Mouse (Mus musculus) hindbrain, postnatal 0 days (tissue): Measurements from ENCODE around the gene Trim44. TPM values are rescaled to one million over a fixed set of nuclear protein-coding genes. Genes with fewer than 3 reads are reported as not detected.

ENCODE experiments used
- ATAC-seq: fragments of 200-750 bp; cut with Nextera tagmentation; 2 replicates; pipeline ENCODE4 v1.8.0; 2017; ENCODE audit warnings: mild to moderate bottlenecking, moderate TSS enrichment, moderate library complexity
- DNase-seq: peaks from one replicate; pipeline ENCODE4 v3.0.0-alpha.2; 2015; ENCODE audit warnings: low spot score
- H3K27ac ChIP-seq: fragments of 300-500 bp; sonication (generic); 2 replicates; pipeline ENCODE4 v1.5.1; 2014; ENCODE audit warnings: mild to moderate bottlenecking
- H3K27me3 ChIP-seq: fragments of 300-500 bp; sonication (generic); 2 replicates; pipeline ENCODE4 v1.6.1; 2014; ENCODE audit warnings: low read length, mixed read lengths; ENCODE audit not compliant: insufficient read depth
- H3K36me3 ChIP-seq: fragments of 300-500 bp; sonication (generic); 2 replicates; pipeline ENCODE4 v1.6.1; 2014; ENCODE audit warnings: low read length, mixed read lengths; ENCODE audit not compliant: insufficient read depth
- H3K4me1 ChIP-seq: fragments of 300-500 bp; sonication (generic); 2 replicates; pipeline ENCODE4 v1.6.1; 2014; ENCODE audit warnings: antibody characterized with exemption, low read length, mixed read lengths; ENCODE audit not compliant: insufficient read depth
- H3K4me2 ChIP-seq: fragments of 300-500 bp; sonication (generic); 2 replicates; pipeline ENCODE4 v1.6.1; 2014; ENCODE audit warnings: low read depth, mild to moderate bottlenecking, low read length, moderate library complexity, mixed read lengths
- H3K4me3 ChIP-seq: fragments of 300-500 bp; sonication (generic); 2 replicates; pipeline ENCODE4 v1.5.1; 2014; ENCODE audit warnings: low read length
- H3K9ac ChIP-seq: fragments of 300-500 bp; sonication (generic); replicated peaks from 2 replicates; pipeline ENCODE4 v1.6.1; 2014; ENCODE audit warnings: mild to moderate bottlenecking, low read length, moderate library complexity, mixed read lengths
- H3K9me3 ChIP-seq: fragments of 300-500 bp; sonication (generic); 2 replicates; pipeline ENCODE4 v1.6.1; 2016; ENCODE audit warnings: low read length, mixed read lengths
- CTCF ChIP-seq: IDR thresholded peaks from 2 replicates; pipeline ENCODE4 v1.5.1; 2016; ENCODE audit warnings: antibody characterized with exemption, control low read depth, low read depth
- WGBS: fragments of 180-500 bp; shearing (Covaris S2); extraction: QIAGEN DNeasy Blood & Tissue Kit; methylation state at CpG from one replicate; pipeline ENCODE4 v1.1.7; 2014; 5-methylcytosine and 5-hydroxymethylcytosine counted together
- polyA plus RNA-seq: library from polyadenylated mRNA; unstranded; fragments of >200 nt; fragmentation: Nextera tagmentation; extraction: Ambion mirVana; gene quantifications from 2 replicates; pipeline ENCODE4 v1.2.1, GENCODE M21; 2015
- total RNA-seq: library from RNA; depleted of rRNA; stranded (reverse); fragments of >200 nt; gene quantifications from 2 replicates; pipeline ENCODE4 v1.2.3, GENCODE M21; 2014

Trim44 gene
- total and polyA plus RNA-seq, 2 experiments from 2014 or later = 44.1 to 78.2 TPM

DNA sequence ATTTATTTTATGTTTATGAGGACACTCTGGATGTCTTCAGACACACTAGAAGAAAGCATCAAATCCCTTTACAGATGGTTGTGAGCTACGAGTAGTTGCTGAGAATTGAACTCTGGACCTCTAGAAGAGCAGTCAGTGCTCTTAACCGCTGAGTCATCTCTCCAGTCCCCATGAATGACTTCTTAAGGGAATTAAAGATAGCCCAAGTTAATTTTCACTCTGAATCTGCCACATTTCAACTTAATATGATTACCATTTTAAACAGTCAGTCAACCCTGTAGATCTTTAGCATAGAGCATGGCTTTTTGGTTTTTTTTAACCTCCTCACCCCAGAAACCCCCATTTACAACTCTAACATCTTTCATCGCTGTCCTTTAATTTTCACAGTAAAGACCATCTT, 2.1 kb upstream of the Trim44 start:
- no peaks in the 10 kb centered on the region for H3K36me3 ChIP-seq

DNA sequence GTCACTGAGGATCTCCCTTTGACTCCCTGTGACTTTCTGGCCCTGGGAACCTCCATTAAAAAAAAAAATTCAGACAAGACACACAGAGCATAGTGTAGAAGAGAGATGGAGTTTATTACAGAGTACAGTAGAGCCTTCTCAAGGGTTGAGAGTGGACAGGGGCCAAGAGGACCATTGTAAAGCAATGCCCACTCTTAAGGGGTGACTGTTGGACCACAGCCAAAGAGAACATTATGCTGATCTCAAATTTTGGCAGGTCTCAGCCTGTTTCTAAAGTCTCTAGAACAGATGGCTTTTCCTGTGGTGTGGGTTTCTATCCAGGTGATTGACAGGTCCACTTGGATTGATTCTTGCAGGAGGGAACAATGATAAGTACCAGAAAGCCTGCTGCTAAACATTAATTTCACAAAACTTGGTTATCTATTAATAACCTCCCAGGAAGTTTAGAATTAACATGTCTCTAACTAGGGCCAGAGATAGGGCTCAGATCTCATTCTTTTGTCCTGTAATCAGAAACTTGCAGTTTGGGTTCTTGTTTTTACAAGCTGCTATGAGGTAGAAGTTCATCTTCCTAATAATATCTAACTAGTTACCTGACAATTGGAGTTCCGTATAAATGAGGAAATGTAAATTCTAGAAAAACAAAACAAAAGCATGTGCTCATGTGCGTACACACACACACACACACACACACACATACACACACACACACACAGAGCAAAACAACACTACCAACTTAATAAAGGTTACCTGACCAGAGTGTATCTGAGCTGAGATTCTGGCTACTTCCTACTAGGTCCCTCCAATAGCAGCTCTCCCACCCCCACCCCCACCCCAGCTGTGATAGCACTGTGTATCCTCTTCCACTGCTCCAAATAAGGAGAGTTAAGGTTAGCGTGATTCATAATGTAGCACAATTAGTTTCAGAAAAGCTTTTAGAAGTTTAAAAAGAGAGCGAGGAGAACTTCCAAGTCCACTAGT, 1.0 kb downstream of the Trim44 start:
- Histone ChIP-seq H3K4me2 (peak overlapping the region; percentile 38), H3K4me3 (no peak overlapping the region), H3K27me3 (no peaks in the 10 kb centered on the region), H3K27ac (peak overlapping the region; percentile 48; the same call in 1 of the 2 replicates), H3K4me1 (0 out of 2 replicates have a peak, but pooled peaks cover 11% of the 10 kb centered on the region), H3K9me3 (no peaks in the 10 kb centered on the region), H3K36me3 (no peaks in the 10 kb centered on the region), H3K9ac (no peak overlapping the region)
- ATAC-seq (peak; percentile 85), DNase-seq (peak; percentile 79)
- TF ChIP-seq CTCF = no peak
- 74% methylated on average over 4 of the region's 4 CpGs for WGBS

More for the DNA sequence above, 2.1 kb upstream of the Trim44 start:
- no peak for DNase-seq
- H3K9me3 ChIP-seq = no peaks in the 10 kb centered on the region
- H3K4me1 ChIP-seq = 0 out of 2 replicates have a peak, but pooled peaks cover 11% of the 10 kb centered on the region
- WGBS = 92% methylated on average over 3 of the region's 3 CpGs
- H3K27me3 ChIP-seq = no peaks in the 10 kb centered on the region
- H3K4me3 ChIP-seq = no peak overlapping the region
- H3K9ac ChIP-seq = no peak overlapping the region
- H3K27ac ChIP-seq = no peak overlapping the region
- TF ChIP-seq CTCF = no peak
- no peak overlapping the region for H3K4me2 ChIP-seq
- ATAC-seq = no peak

DNA sequence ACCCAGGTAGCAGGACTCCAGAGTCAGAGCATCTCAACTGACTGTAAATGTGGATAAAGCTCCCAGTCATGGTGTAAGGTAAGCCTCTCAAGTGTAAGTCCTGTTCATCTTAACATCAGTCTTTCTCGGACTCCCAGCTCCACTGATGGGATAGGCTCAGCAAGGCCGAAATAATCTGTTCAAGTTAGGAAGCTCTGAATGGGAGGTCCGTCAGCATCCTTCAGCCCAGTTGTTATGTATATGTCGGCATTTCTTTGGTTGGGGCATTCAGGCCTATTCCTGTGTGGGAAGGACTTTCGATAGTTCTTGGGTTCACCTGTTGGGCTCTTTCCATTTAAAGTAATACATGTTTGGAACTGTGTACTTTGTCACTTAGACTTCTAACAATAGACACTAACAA, 3.6 kb downstream of the Trim44 start:
- ATAC-seq (no peak), DNase-seq (no peak)
- H3K4me1 ChIP-seq = peaks cover 22% of the 10 kb centered on the region
- H3K9ac ChIP-seq = no peak overlapping the region
- 75% methylated on average over 5 of the region's 5 CpGs for WGBS
- H3K27me3 ChIP-seq = no peaks in the 10 kb centered on the region
- H3K27ac ChIP-seq = no peak overlapping the region
- H3K9me3 ChIP-seq = no peaks in the 10 kb centered on the region
- TF ChIP-seq CTCF = no peak
- no peaks in the 10 kb centered on the region for H3K36me3 ChIP-seq
- H3K4me2 ChIP-seq = no peak overlapping the region
- H3K4me3 ChIP-seq = no peak overlapping the region

GRCm38 (mm10) chr2:102403306-102403705, 4.3 kb downstream of the Trim44 start:
- H3K4me3 ChIP-seq = no peak overlapping the region
- no peak for DNase-seq
- H3K9me3 ChIP-seq = no peaks in the 10 kb centered on the region
- no peaks in the 10 kb centered on the region for H3K27me3 ChIP-seq
- no peak overlapping the region for H3K4me2 ChIP-seq
- no peak for ATAC-seq
- WGBS = 90% methylated on average over 4 of the region's 4 CpGs
- H3K9ac ChIP-seq = no peak overlapping the region
- H3K27ac ChIP-seq = no peak overlapping the region
- H3K36me3 ChIP-seq = no peaks in the 10 kb centered on the region
- peaks cover 25% of the 10 kb centered on the region for H3K4me1 ChIP-seq
- no peak for TF ChIP-seq CTCF

- H3K9me3 ChIP-seq = no peaks in the 10 kb centered on the region
- ATAC-seq (no peak), DNase-seq (no peak)
- no peaks in the 10 kb centered on the region for H3K36me3 ChIP-seq
- peak overlapping the region; percentile 73 for H3K4me2 ChIP-seq
- peak overlapping the region; percentile 94 for H3K27ac ChIP-seq
- WGBS = 24% methylated on average over 6 of the region's 6 CpGs
- H3K9ac ChIP-seq = peak overlapping the region; percentile 91
- H3K27me3 ChIP-seq = no peaks in the 10 kb centered on the region
- H3K4me1 ChIP-seq = peaks cover 19% of the 10 kb centered on the region
- H3K4me3 ChIP-seq = peak overlapping the region; percentile 60
- no peak; the same call in 1 of the 2 replicates for TF ChIP-seq CTCF
These were observed 6.3 kb downstream of the Trim44 start for GRCm38 (mm10) chr2:102401352-102401692.

DNA sequence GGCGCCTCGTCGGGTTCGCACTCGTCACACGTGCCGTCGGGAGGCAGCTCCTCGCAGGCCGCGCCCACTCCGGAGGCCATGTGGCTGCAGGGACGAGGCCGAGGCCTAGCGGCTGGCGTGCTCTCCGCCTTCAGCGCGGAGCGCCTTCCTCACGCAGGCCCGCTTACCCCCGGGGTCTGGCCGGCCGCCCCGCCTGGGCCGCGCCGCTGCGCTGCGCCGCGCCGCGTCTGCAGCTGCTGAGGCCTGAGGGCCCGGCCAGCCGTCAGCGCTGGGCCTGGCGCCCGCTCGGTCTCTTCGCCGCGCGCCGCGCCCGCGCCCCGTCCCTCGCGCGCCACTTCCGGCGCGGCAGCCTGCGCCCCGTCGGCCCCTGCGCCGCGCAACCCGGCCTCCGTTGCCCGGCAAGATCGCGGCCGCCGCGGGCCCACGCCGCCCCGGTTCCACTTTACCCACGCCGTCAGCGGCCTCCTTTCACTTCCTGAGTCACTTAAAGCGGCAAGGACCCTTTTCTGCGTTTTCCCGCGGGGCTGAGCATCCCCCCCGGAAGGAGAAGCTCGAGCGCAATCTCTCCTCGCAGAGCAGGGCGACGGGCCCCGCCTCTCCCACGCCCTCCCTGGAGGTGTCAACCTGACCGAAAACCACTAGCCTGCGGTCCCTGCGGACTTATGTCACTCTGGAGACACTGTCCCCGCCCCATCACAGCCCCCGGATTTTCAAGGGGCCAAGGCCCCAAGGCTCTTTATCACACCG, 6.8 kb downstream of the Trim44 start:
- DNase-seq (peak; percentile 94), ATAC-seq (peak; percentile 94)
- H3K4me3 ChIP-seq = peak overlapping the region; percentile 60
- H3K27ac ChIP-seq = peak overlapping the region; percentile 94
- no peaks in the 10 kb centered on the region for H3K27me3 ChIP-seq
- H3K4me1 ChIP-seq = peaks cover 14% of the 10 kb centered on the region
- H3K4me2 ChIP-seq = peak overlapping the region; percentile 73
- H3K9ac ChIP-seq = peak overlapping the region; percentile 91
- H3K9me3 ChIP-seq = no peaks in the 10 kb centered on the region
- WGBS = 4% methylated on average over 93 of the region's 94 CpGs
- H3K36me3 ChIP-seq = no peaks in the 10 kb centered on the region
- no peak for TF ChIP-seq CTCF
